Mouse (Mus musculus) liver, embryonic 14.5 days (tissue): Measurements from ENCODE around the gene Gfod1. TPM values are rescaled to one million over a fixed set of nuclear protein-coding genes. Genes with fewer than 3 reads are reported as not detected.

Experiments used
- ATAC-seq: fragments of 200-750 bp; cut with Nextera tagmentation; 2 replicates; pipeline ENCODE4 v1.8.0; 2017; ENCODE audit warnings: moderate number of reproducible peaks, mild to moderate bottlenecking, moderate library complexity; ENCODE audit not compliant: insufficient read depth
- DNase-seq, 3 experiments: peaks; one replicate each; pipeline ENCODE4 v3.0.0-alpha.2; 2012 to 2013; ENCODE audit warnings: low read depth in 3 of 3, low spot score in 3 of 3
- H3K27ac ChIP-seq: fragments of 300-500 bp; sonication (generic); 2 replicates; pipeline ENCODE4 v1.5.1; 2014; ENCODE audit warnings: moderate library complexity, mild to moderate bottlenecking, control low read depth, inconsistent platforms
- H3K27me3 ChIP-seq: fragments of 300-500 bp; sonication (generic); 2 replicates; pipeline ENCODE4 v1.6.1; 2014; ENCODE audit warnings: mild to moderate bottlenecking, low read length, moderate library complexity; ENCODE audit not compliant: control insufficient read depth, insufficient read depth
- H3K36me3 ChIP-seq: fragments of 300-500 bp; sonication (generic); replicated peaks from 2 replicates; pipeline ENCODE4 v1.6.1; 2014; ENCODE audit warnings: low read depth; ENCODE audit not compliant: control insufficient read depth, insufficient read depth
- H3K4me1 ChIP-seq, 2 experiments: fragments of 200-500 bp in 1 of 2; fragments of 300-500 bp in 1 of 2; sonication (generic) in 1 of 2; replicated peaks; 2 replicates each; pipeline ENCODE4 v1.6.1; 2012 to 2014; ENCODE audit warnings: antibody characterized with exemption in 1 of 2, inconsistent platforms in 1 of 2, low read length in 1 of 2; ENCODE audit not compliant: control insufficient read depth in 2 of 2, insufficient read depth in 2 of 2
- H3K4me2 ChIP-seq: fragments of 300-500 bp; sonication (generic); 2 replicates; pipeline ENCODE4 v1.6.1; 2014; ENCODE audit warnings: low read depth, mild to moderate bottlenecking, control low read depth, moderate library complexity
- H3K4me3 ChIP-seq, 2 experiments: fragments of 200-500 bp in 1 of 2; fragments of 300-500 bp in 1 of 2; sonication (generic) in 1 of 2; 2 replicates each; pipeline ENCODE4 v1.5.1; 2012 to 2014; ENCODE audit warnings: low read depth in 2 of 2, low read length in 2 of 2, mild to moderate bottlenecking in 2 of 2, control low read depth in 1 of 2, inconsistent platforms in 1 of 2, moderate library complexity in 1 of 2; ENCODE audit not compliant: insufficient read depth in 1 of 2
- H3K9ac ChIP-seq: fragments of 300-500 bp; sonication (generic); replicated peaks from 2 replicates; pipeline ENCODE4 v1.6.1; 2014; ENCODE audit warnings: mild to moderate bottlenecking, control low read depth, moderate library complexity
- H3K9me3 ChIP-seq: fragments of 300-500 bp; sonication (generic); 2 replicates; pipeline ENCODE4 v1.6.1; 2016; ENCODE audit warnings: low read length, mixed read lengths; ENCODE audit not compliant: control insufficient read depth
- CTCF ChIP-seq: IDR thresholded peaks from 2 replicates; pipeline ENCODE4 v1.5.1; 2016; ENCODE audit warnings: antibody characterized with exemption, low read depth, control low read depth
- EP300 ChIP-seq: IDR thresholded peaks from 2 replicates; pipeline ENCODE4 v1.6.1; 2016; ENCODE audit warnings: antibody characterized with exemption, low read depth
- WGBS: fragments of 180-500 bp; shearing (Covaris S2); extraction: QIAGEN DNeasy Blood & Tissue Kit; methylation state at CpG from one replicate; pipeline ENCODE4 v1.1.7; 2014; ENCODE audit not compliant: insufficient replicate concordance; 5-methylcytosine and 5-hydroxymethylcytosine counted together
- polyA plus RNA-seq, 2 experiments: library from polyadenylated mRNA; depleted of rRNA in 1 of 2; stranded (reverse) in 1 of 2; unstranded in 1 of 2; fragments of >200 nt; fragmentation: Nextera tagmentation in 1 of 2; extraction: Ambion mirVana in 1 of 2; gene quantifications; 2 replicates each; pipeline versions ENCODE4 v1.2.1 to v1.2.3; 2012 to 2014

The Gfod1 gene
- polyA plus RNA-seq, 2 experiments = 0.41 to 0.42 TPM

DNA sequence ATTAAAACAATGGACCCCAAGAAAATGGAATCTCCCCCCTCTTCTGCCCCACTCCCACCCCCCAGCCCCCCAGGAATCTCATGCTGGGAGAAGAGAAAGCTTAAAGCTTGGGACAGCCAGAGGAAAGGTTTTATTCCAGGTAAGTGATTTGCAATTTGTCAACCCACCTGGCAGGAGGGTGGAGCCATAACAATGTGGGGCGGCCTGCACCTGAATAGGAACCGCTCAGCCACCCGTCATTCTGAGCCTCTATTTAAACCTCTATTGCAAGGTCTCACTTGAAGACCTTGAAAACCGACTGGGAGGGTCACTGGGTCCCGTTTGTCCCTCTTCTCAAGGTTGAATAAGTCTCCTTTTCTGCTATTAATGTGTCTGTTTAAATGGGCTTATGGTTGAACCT lies 3.6 kb downstream of the Gfod1 start:
- Histone ChIP-seq H3K4me3 (no peak overlapping the region), H3K4me2 (no peak overlapping the region), H3K27ac (no peak overlapping the region), H3K27me3 (peaks cover 45% of the 10 kb centered on the region), H3K9me3 (no peaks in the 10 kb centered on the region), H3K4me1 (peaks cover 3 to 14% of the 10 kb centered on the region in 2 experiments; a peak in 3 of 4 replicates), H3K9ac (no peak overlapping the region), H3K36me3 (no peaks in the 10 kb centered on the region)
- WGBS = 48% methylated on average over 5 of the region's 5 CpGs
- ATAC-seq (no peak), DNase-seq (no peak)
- TF ChIP-seq EP300 = no peak

DNA sequence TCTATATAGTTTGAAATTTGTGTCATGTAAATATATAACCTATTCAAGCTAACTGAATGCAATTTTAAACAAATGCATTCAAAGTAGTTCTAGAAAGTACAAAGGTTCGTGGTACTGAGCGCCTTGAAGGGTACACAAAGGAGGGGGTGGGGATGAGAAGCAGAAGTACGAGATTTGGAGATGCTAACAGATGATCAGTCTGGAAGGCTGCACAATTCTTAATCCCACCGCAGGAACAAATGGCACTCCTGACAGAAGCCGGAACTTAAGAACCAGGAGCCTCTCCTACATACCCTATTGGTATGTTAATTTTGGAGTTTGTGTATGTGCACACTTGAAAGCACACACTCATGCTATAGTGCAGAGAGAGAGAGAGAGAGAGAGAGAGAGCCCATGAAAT lies 4.8 kb downstream of the Gfod1 start:
- WGBS = 59% methylated on average over 5 of the region's 5 CpGs
- Histone ChIP-seq H3K4me2 (no peak overlapping the region), H3K27ac (no peak overlapping the region), H3K9me3 (no peaks in the 10 kb centered on the region), H3K9ac (no peak overlapping the region), H3K4me1 (peaks cover 3 to 8% of the 10 kb centered on the region in 2 experiments; a peak in 3 of 4 replicates), H3K4me3 (no peak overlapping the region), H3K27me3 (peaks cover 38% of the 10 kb centered on the region), H3K36me3 (no peaks in the 10 kb centered on the region)
- TF ChIP-seq CTCF (no peak), EP300 (no peak)
- DNase-seq (no peak), ATAC-seq (no peak)

DNA sequence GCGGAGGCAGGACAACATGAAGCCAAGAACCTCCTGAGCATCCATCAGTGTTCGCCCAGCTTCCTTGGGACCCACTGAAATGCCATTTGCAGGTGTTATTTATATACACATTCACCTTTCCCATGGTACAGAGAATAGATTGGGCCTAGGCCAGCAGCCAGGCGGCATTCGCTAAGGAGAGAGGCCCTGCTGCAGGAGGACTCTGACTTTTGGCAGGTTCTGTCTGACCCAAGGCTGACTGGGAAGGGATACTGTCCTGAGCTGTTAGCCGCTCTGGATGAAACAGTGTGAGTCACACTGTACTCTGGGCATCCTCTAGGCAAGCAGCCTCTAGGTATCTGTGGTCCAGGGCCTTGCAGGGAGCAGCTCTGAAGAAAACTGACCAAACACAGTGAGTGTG lies 6.4 kb downstream of the Gfod1 start:
- Histone ChIP-seq H3K4me2 (no peak overlapping the region), H3K9ac (no peak overlapping the region), H3K27ac (no peak overlapping the region), H3K36me3 (no peaks in the 10 kb centered on the region), H3K4me3 (no peak overlapping the region), H3K9me3 (no peaks in the 10 kb centered on the region), H3K4me1 (peaks cover under 1 to 3% of the 10 kb centered on the region in 2 experiments; a peak in 2 of 4 replicates), H3K27me3 (peaks cover 24% of the 10 kb centered on the region)
- TF ChIP-seq CTCF (no peak), EP300 (no peak)
- WGBS = 75% methylated on average over 5 of the region's 5 CpGs
- DNase-seq (no peak), ATAC-seq (no peak)

DNA sequence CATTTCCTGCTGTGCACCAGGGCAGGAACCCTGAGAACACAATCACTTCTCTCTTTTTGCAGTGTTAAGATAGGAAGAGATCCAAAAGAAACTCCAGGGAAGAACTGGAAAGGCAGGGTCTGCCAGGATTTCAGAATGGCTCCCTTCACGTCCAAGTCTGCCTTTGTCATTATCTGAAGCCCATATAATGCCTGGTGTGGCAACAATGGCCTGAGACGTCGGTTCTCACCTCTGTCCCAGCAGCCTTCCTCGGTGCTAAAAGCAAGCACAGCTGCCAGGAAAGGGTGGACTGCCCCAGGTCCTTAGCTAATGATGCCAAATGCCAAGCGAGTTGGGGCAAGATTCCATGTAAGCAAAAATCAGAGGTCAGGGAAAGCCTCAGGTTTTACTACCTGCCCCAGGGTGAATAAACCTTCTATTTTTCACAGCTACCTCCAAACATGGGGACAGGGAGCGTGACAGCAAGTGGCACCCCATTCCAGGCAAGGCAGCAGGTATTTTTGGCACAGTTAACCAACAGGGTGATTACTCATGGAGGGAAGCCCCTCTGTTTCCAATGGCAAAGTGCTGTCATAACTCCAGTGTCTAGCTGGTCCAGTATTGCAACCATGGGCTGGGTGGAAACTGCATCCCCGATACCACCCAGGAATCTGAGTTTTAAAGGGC lies 7.7 kb downstream of the Gfod1 start:
- Histone ChIP-seq H3K4me3 (no peak overlapping the region), H3K4me1 (peaks cover 0 to 3% of the 10 kb centered on the region in 2 experiments; a peak in 1 of 4 replicates), H3K27ac (no peak overlapping the region), H3K36me3 (no peaks in the 10 kb centered on the region), H3K4me2 (no peak overlapping the region), H3K9ac (no peak overlapping the region), H3K27me3 (peaks cover 11% of the 10 kb centered on the region), H3K9me3 (no peaks in the 10 kb centered on the region)
- WGBS = 62% methylated on average over 7 of the region's 7 CpGs
- TF ChIP-seq EP300 = no peak
- no peak for TF ChIP-seq CTCF
- ATAC-seq (no peak), DNase-seq (no peak)

DNA sequence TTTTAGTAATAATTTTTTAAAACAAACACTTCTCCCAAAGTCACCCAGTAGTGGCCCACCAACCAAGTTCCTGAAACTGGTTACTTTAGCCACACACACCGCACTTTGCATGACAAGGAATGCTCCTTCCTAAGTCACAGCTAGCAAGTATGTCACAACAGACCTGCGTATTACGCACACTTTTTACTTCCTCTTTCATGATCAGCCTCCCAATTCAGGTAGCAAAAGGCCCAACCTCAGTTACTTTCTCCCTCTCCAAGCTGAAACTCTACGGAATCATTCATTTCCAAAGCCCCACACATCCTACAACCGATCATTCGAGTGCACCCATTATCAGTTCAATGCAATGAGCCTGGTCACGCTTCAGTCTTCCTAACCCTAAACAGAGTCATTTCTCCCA lies 8.3 kb downstream of the Gfod1 start:
- H3K27ac ChIP-seq = no peak overlapping the region
- 46% methylated on average over 7 of the region's 7 CpGs for WGBS

More for the DNA sequence above, 8.3 kb downstream of the Gfod1 start:
- H3K4me3 ChIP-seq = no peak overlapping the region
- peaks cover 5% of the 10 kb centered on the region for H3K27me3 ChIP-seq
- H3K9ac ChIP-seq = no peak overlapping the region
- TF ChIP-seq CTCF = no peak
- no peak for TF ChIP-seq EP300
- no peaks in the 10 kb centered on the region for H3K36me3 ChIP-seq
- ATAC-seq (no peak), DNase-seq (no peak)
- peaks cover 0 to under 1% of the 10 kb centered on the region in 2 experiments; a peak in 1 of 4 replicates for H3K4me1 ChIP-seq
- no peaks in the 10 kb centered on the region for H3K9me3 ChIP-seq
- no peak overlapping the region for H3K4me2 ChIP-seq
